Mouse (Mus musculus) C2C12 (cell line): Measurements from ENCODE around the gene Inpp5d.

Source experiments
- CTCF ChIP-seq: IDR thresholded peaks from one replicate; pipeline ENCODE4 v1.5.1; 2011; ENCODE audit not compliant: control insufficient read depth, insufficient read depth, insufficient read length
- MYOD1 ChIP-seq: IDR thresholded peaks from one replicate; pipeline ENCODE4 v1.6.1; 2011; ENCODE audit warnings: low read depth; ENCODE audit not compliant: control insufficient read depth, insufficient read length
- USF1 ChIP-seq: IDR thresholded peaks from one replicate; pipeline ENCODE4 v1.6.1; 2011; ENCODE audit warnings: low read depth, mild to moderate bottlenecking, control low read depth, moderate library complexity

DNA sequence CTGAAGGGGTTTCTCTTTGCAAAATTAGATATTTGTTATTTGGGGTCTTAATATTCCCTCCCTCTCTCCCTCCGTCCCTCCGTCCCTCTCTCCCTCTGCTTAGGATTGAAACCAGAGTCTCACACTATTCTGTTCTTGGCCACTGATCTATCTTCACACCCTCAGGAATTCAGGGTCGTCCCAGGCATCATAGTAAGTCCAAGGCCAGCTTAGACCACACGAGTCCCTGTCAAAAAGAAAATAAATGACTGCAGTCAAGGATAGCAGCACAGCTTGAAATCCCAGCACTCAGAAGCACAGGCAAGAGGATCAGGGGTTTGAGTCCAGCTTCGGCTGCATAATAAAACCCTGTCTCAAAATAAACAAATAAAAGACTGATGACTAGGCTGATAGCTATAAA, 35.0 kb downstream of the Inpp5d start:
- TF ChIP-seq MYOD1 (no peak), USF1 (no peak), CTCF (no peak)
